Mouse (Mus musculus) MEL (cell line): ENCODE measurements at regions not wholly inside any gene's neighbourhood (a gene's known extent, or its start where the extent isn't known, plus 50 kb on each side); places are given as distances from the start of the nearest gene placed in this dataset.

Experiments used
- DNase-seq: peaks from one replicate; pipeline ENCODE4 v3.0.0; 2011; ENCODE audit warnings: low read depth, low spot score
- H3K27ac ChIP-seq: 2 replicates; pipeline ENCODE4 v1.5.1; 2012; ENCODE audit warnings: low read depth, mild to moderate bottlenecking, control low read depth, low read length, moderate library complexity; ENCODE audit not compliant: control insufficient read depth
- H3K27me3 ChIP-seq, 2 experiments: fragments of 150-350 bp in 1 of 2; sonication (generic) in 1 of 2; 2 replicates each; pipeline ENCODE4 v1.6.1; 2012; ENCODE audit warnings: low read length in 2 of 2, mild to moderate bottlenecking in 2 of 2, improper control_type of control experiment in 1 of 2, moderate library complexity in 1 of 2; ENCODE audit not compliant: insufficient read depth in 2 of 2, control insufficient read depth in 1 of 2
- H3K36me3 ChIP-seq, 2 experiments: 2 replicates each; pipeline ENCODE4 v1.6.1; 2012 to 2014; ENCODE audit warnings: low read length in 2 of 2, improper control_type of control experiment in 1 of 2, inconsistent platforms in 1 of 2, mild to moderate bottlenecking in 1 of 2; ENCODE audit not compliant: insufficient read depth in 2 of 2, control insufficient read depth in 1 of 2
- H3K4me1 ChIP-seq, 2 experiments: fragments of 150-350 bp in 1 of 2; sonication (generic) in 1 of 2; 2 replicates each; pipeline ENCODE4 v1.6.1; 2012; ENCODE audit warnings: low read length in 2 of 2, improper control_type of control experiment in 1 of 2, mild to moderate bottlenecking in 1 of 2; ENCODE audit not compliant: insufficient read depth in 2 of 2, control insufficient read depth in 1 of 2
- H3K4me3 ChIP-seq, 2 experiments: fragments of 150-350 bp in 1 of 2; sonication (generic) in 1 of 2; 2 replicates each; pipeline ENCODE4 v1.5.1; 2012; ENCODE audit warnings: low read depth in 2 of 2, low read length in 2 of 2, mild to moderate bottlenecking in 2 of 2, moderate library complexity in 2 of 2, control low read depth in 1 of 2, improper control_type of control experiment in 1 of 2; ENCODE audit not compliant: control insufficient read depth in 1 of 2, insufficient read depth in 1 of 2
- H3K79me2 ChIP-seq: 2 replicates; pipeline ENCODE4 v1.6.1; 2012; ENCODE audit warnings: mild to moderate bottlenecking, low read length, moderate library complexity; ENCODE audit not compliant: control insufficient read depth, poor library complexity, insufficient read depth
- H3K9ac ChIP-seq: 2 replicates; pipeline ENCODE4 v1.6.1; 2012; ENCODE audit warnings: low read depth, mild to moderate bottlenecking, control low read depth, low read length, moderate library complexity; ENCODE audit not compliant: control insufficient read depth, poor library complexity, severe bottlenecking
- H3K9me3 ChIP-seq: fragments of 150-350 bp; sonication (generic); replicated peaks from 2 replicates; pipeline ENCODE4 v1.6.1; 2012; ENCODE audit warnings: mild to moderate bottlenecking, low read length, improper control_type of control experiment, moderate library complexity; ENCODE audit not compliant: insufficient read depth
- CHD1 ChIP-seq: IDR thresholded peaks from 2 replicates; pipeline ENCODE4 v1.6.1; 2012; ENCODE audit warnings: low read depth, mild to moderate bottlenecking, inconsistent platforms, low read length, improper control_type of control experiment
- CHD2 ChIP-seq: IDR thresholded peaks from 2 replicates; pipeline ENCODE4 v1.6.1; 2011; ENCODE audit warnings: low read length, improper control_type of control experiment
- CTCF ChIP-seq, 3 experiments: IDR thresholded peaks in 2 of 3; conservative IDR thresholded peaks in 1 of 3; 2 replicates each; pipeline ENCODE4 v1.5.1; 2011 to 2012; ENCODE audit warnings: low read length in 3 of 3, low read depth in 2 of 3, mild to moderate bottlenecking in 2 of 3, improper control_type of control experiment in 1 of 3, inconsistent platforms in 1 of 3, mixed read lengths in 1 of 3, moderate library complexity in 1 of 3; ENCODE audit not compliant: control insufficient read depth in 1 of 3, insufficient read depth in 1 of 3, poor library complexity in 1 of 3, severe bottlenecking in 1 of 3
- E2F4 ChIP-seq: IDR thresholded peaks from 2 replicates; pipeline ENCODE4 v1.6.1; 2011; ENCODE audit warnings: low read depth, low read length, improper control_type of control experiment, borderline replicate concordance
- ELF1 ChIP-seq: IDR thresholded peaks from 2 replicates; pipeline ENCODE4 v1.6.1; 2014; ENCODE audit warnings: low read depth, mild to moderate bottlenecking, inconsistent platforms, low read length, improper control_type of control experiment, moderate library complexity
- ETS1 ChIP-seq: IDR thresholded peaks from 2 replicates; pipeline ENCODE4 v1.6.1; 2012; ENCODE audit warnings: low read depth, mild to moderate bottlenecking, inconsistent platforms, low read length, improper control_type of control experiment, moderate library complexity
- GATA1 ChIP-seq: IDR thresholded peaks from 2 replicates; pipeline ENCODE4 v1.6.1; 2011; ENCODE audit warnings: low read depth, low read length, improper control_type of control experiment
- JUND ChIP-seq: IDR thresholded peaks from 2 replicates; pipeline ENCODE4 v1.6.1; 2011; ENCODE audit warnings: low read depth, mild to moderate bottlenecking, improper control_type of control experiment, low read length
- KAT2A ChIP-seq: conservative IDR thresholded peaks from 2 replicates; pipeline ENCODE4 v1.6.1; 2012; ENCODE audit warnings: low read depth, low read length, improper control_type of control experiment, inconsistent platforms
- MAZ ChIP-seq: IDR thresholded peaks from 2 replicates; pipeline ENCODE4 v1.6.1; 2012; ENCODE audit warnings: low read depth, mild to moderate bottlenecking, inconsistent platforms, low read length, improper control_type of control experiment
- MEF2A ChIP-seq: IDR thresholded peaks from 2 replicates; pipeline ENCODE4 v1.6.1; 2014; ENCODE audit warnings: low read depth, mild to moderate bottlenecking, inconsistent platforms, low read length, improper control_type of control experiment; ENCODE audit not compliant: poor library complexity, insufficient replicate concordance, severe bottlenecking; ENCODE audit errors: extremely low read depth
- MXI1 ChIP-seq: IDR thresholded peaks from 2 replicates; pipeline ENCODE4 v1.6.1; 2011; ENCODE audit warnings: mild to moderate bottlenecking, low read depth, low read length, improper control_type of control experiment
- MYB ChIP-seq: IDR thresholded peaks from 2 replicates; pipeline ENCODE4 v1.6.1; 2011; ENCODE audit warnings: mild to moderate bottlenecking, low read depth, low read length, improper control_type of control experiment
- NRF1 ChIP-seq: IDR thresholded peaks from 2 replicates; pipeline ENCODE4 v1.6.1; 2014; ENCODE audit warnings: low read depth, mild to moderate bottlenecking, inconsistent platforms, low read length, improper control_type of control experiment, moderate library complexity; ENCODE audit not compliant: poor library complexity, insufficient read depth, severe bottlenecking
- POLR2AphosphoS2 ChIP-seq: IDR thresholded peaks from 2 replicates; pipeline ENCODE4 v1.6.1; 2011; ENCODE audit warnings: low read length, improper control_type of control experiment
- RAD21 ChIP-seq: IDR thresholded peaks from 2 replicates; pipeline ENCODE4 v1.6.1; 2011; ENCODE audit warnings: mild to moderate bottlenecking, low read depth, low read length, improper control_type of control experiment
- RCOR1 ChIP-seq: IDR thresholded peaks from 2 replicates; pipeline ENCODE4 v1.6.1; 2012; ENCODE audit warnings: low read depth, mild to moderate bottlenecking, inconsistent platforms, low read length, improper control_type of control experiment
- SIN3A ChIP-seq: IDR thresholded peaks from 2 replicates; pipeline ENCODE4 v1.6.1; 2012; ENCODE audit warnings: low read length, improper control_type of control experiment, inconsistent platforms
- SMC3 ChIP-seq: IDR thresholded peaks from 2 replicates; pipeline ENCODE4 v1.6.1; 2011; ENCODE audit warnings: low read depth, low read length, improper control_type of control experiment
- TAL1 ChIP-seq: IDR thresholded peaks from 2 replicates; pipeline ENCODE4 v1.6.1; 2012; ENCODE audit warnings: mild to moderate bottlenecking, inconsistent platforms, low read length, moderate library complexity, mixed read lengths
- TBP ChIP-seq: IDR thresholded peaks from 2 replicates; pipeline ENCODE4 v1.8.0; 2011; ENCODE audit warnings: low read depth, low read length, improper control_type of control experiment
- UBTF ChIP-seq: IDR thresholded peaks from 2 replicates; pipeline ENCODE4 v1.6.1; 2012; ENCODE audit warnings: low read depth, mild to moderate bottlenecking, inconsistent platforms, low read length, improper control_type of control experiment, moderate library complexity, borderline replicate concordance; ENCODE audit not compliant: insufficient read depth
- USF1 ChIP-seq: IDR thresholded peaks from 2 replicates; pipeline ENCODE4 v1.6.1; 2014; ENCODE audit warnings: low read depth, mild to moderate bottlenecking, inconsistent platforms, low read length, improper control_type of control experiment, moderate library complexity
- ZC3H11A ChIP-seq: IDR thresholded peaks from 2 replicates; pipeline ENCODE4 v1.6.1; 2012; ENCODE audit warnings: low read depth, mild to moderate bottlenecking, inconsistent platforms, low read length, improper control_type of control experiment
- ZNF384 ChIP-seq: IDR thresholded peaks from 2 replicates; pipeline ENCODE4 v1.6.1; 2012; ENCODE audit warnings: low read depth, mild to moderate bottlenecking, inconsistent platforms, low read length, improper control_type of control experiment

DNA sequence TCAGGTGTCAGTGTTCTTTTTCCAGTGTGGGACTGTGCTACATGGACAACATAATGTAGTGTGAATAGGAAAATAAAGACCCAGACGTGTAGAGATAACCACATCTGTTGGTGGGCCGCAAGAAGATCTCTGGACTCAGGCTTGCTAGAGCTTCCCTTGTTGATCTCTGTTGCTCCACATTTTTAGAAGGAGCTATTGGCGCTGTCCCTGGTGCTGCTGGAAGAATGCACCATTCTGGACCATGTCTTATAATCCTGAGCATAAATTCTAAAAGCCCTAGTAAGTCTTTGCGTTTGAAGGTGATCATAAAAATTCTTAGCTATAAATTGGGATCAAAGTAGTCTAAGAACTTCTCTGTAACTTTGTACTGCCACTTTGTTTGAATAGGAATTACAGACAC, 429.3 kb downstream of the Otol1 start:
- no peaks in the 10 kb centered on the region for H3K9me3 ChIP-seq
- no peaks in the 10 kb centered on the region for H3K27me3 ChIP-seq
- TF ChIP-seq ELF1 = no peak
- TF ChIP-seq CHD2 = no peak
- no peak for TF ChIP-seq TBP
- no peak for TF ChIP-seq ZNF384
- no peak for TF ChIP-seq E2F4
- TF ChIP-seq ETS1 = no peak
- TF ChIP-seq GATA1 = no peak
- no peak for TF ChIP-seq ZC3H11A
- TF ChIP-seq UBTF = no peak
- no peak for TF ChIP-seq NRF1
- no peak for TF ChIP-seq RCOR1
- TF ChIP-seq JUND = no peak
- no peak for TF ChIP-seq MAZ
- no peak for TF ChIP-seq KAT2A
- TF ChIP-seq MYB = no peak
- TF ChIP-seq USF1 = no peak
- TF ChIP-seq CTCF (IDR thresholded peaks at IDR 0.05 in 2 of 3, conservative IDR thresholded peaks at IDR 0.05 in 1 of 3; ENCODE audit: control insufficient read depth in 1 of 3, insufficient read depth in 1 of 3, low read depth in 2 of 3, low read length in 3 of 3, poor library complexity in 1 of 3, severe bottlenecking in 1 of 3) = no peak
- no peak for TF ChIP-seq CHD1
- no peak for TF ChIP-seq SMC3
- no peak for TF ChIP-seq MEF2A
- H3K9ac ChIP-seq = no peak overlapping the region
- H3K4me3 ChIP-seq = no peak overlapping the region
- no peaks in the 10 kb centered on the region for H3K4me1 ChIP-seq
- H3K36me3 ChIP-seq = no peaks in the 10 kb centered on the region
- DNase-seq = peak; percentile 1
- no peaks in the 10 kb centered on the region for H3K79me2 ChIP-seq
- H3K27ac ChIP-seq = no peak overlapping the region

DNA sequence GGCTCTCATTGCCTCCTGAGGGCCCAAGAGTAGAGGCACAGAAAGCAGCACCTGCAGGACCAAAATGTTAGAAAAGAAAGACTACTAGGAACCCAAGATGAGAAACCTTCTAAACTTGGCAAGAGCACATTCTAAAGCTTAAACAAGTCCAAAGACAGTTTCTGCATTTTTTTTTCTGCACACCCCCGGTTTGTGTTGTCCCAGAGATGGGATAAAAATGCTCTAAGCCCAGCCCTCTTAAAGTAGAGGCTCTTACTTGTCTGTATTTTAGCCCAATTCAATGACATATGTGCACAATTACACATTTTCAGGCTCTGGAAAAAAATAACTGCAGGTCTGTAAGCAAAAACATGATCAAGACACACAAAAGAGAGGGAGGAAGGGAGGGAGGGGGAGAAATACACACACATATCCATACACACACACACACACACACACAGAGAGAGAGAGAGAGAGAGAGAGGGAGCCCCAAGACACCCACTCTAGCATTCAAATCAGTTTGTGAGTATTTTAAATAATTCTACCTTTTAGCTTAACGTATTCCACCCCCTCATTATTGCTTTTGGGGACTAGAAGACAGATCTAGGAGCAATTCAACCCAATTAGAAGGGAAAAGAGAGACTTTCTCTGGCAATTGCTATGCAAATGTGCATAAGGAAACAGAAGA, 449.9 kb downstream of the Otol1 start:
- Histone ChIP-seq H3K79me2 (no peaks in the 10 kb centered on the region), H3K27ac (no peak overlapping the region), H3K4me3 (no peak overlapping the region), H3K4me1 (no peaks in the 10 kb centered on the region), H3K36me3 (no peaks in the 10 kb centered on the region), H3K9ac (no peak overlapping the region), H3K27me3 (no peaks in the 10 kb centered on the region), H3K9me3 (no peaks in the 10 kb centered on the region)
- no peak for TF ChIP-seq MAZ
- TF ChIP-seq MYB = no peak
- TF ChIP-seq CTCF (IDR thresholded peaks at IDR 0.05 in 2 of 3, conservative IDR thresholded peaks at IDR 0.05 in 1 of 3; ENCODE audit: control insufficient read depth in 1 of 3, insufficient read depth in 1 of 3, low read depth in 2 of 3, low read length in 3 of 3, poor library complexity in 1 of 3, severe bottlenecking in 1 of 3) = no peak
- TF ChIP-seq RCOR1 = no peak
- TF ChIP-seq SIN3A = no peak
- no peak for TF ChIP-seq CHD1
- TF ChIP-seq RAD21 = no peak
- no peak for TF ChIP-seq KAT2A
- no peak for TF ChIP-seq E2F4
- no peak for TF ChIP-seq MEF2A
- TF ChIP-seq MXI1 = no peak
- no peak for TF ChIP-seq TAL1
- TF ChIP-seq POLR2AphosphoS2 = no peak
- DNase-seq = no peak
